Comparison of ENCODE assay signal across 12 mouse cellular contexts in genomic region chr17:23584786-23585185, GRCm38 (mm10). TPM values are rescaled to one million over a fixed set of nuclear protein-coding genes. Genes with fewer than 3 reads are reported as not detected.
DNase-seq lines count a peak whose midpoint lies in the region; ATAC-seq and TF ChIP-seq lines count a peak whose summit lies in the region.
"Had no signal": no experiment of that assay in that cellular context is flagged by ENCODE, and none has a peak within 500 bp of the region (broad histone marks: within the 10 kb centered on the region; RNA-seq: fewer than 3 reads in every experiment).

No protein-coding gene starts in this region.

- DNase-seq in kidney, adult 2 months, result no peak
- DNase-seq in embryonic facial prominence, embryonic 11.5 days (ENCODE audit: low spot score), result no peak
- no peak for DNase-seq in hindbrain, postnatal 0 days (ENCODE audit: low spot score)
- DNase-seq in natural killer cell, adult 2 months (ENCODE audit: low spot score in 2 of 2), result no peak
- no peak for DNase-seq in embryo, embryonic 11 days
- DNase-seq in layer of hippocampus, postnatal 36 days, result no peak
- DNase-seq: lung, postnatal 14 days; right cerebral cortex, adult 18-20 months had no signal

- peak overlapping the region; percentile 82 for H3K4me2 ChIP-seq in kidney, embryonic 16.5 days (replicated peaks; ENCODE audit: low read depth, low read length)
- peak overlapping the region; percentile 69; the same call in 1 of the 2 replicates for H3K4me2 ChIP-seq in embryonic facial prominence, embryonic 11.5 days (ENCODE audit: low read depth, low read length)
- H3K4me2 ChIP-seq in hindbrain, postnatal 0 days (ENCODE audit: low read depth, low read length), result peak overlapping the region; percentile 73
- peak overlapping the region; percentile 84 for H3K4me2 ChIP-seq in myocyte (ENCODE audit: low read depth)

- H3K27me3 ChIP-seq in kidney, embryonic 16.5 days (ENCODE audit: insufficient read depth, low read length), result no peaks in the 10 kb centered on the region
- no peaks in the 10 kb centered on the region for H3K27me3 ChIP-seq in kidney, adult 2 months (replicated peaks; ENCODE audit: control insufficient read depth, insufficient read depth, low read length)
- H3K27me3 ChIP-seq in embryonic facial prominence, embryonic 11.5 days (ENCODE audit: control insufficient read depth, insufficient read depth, low read length), result no peaks in the 10 kb centered on the region
- H3K27me3 ChIP-seq in hindbrain, postnatal 0 days (ENCODE audit: insufficient read depth, low read length), result no peaks in the 10 kb centered on the region
- H3K27me3 ChIP-seq in myocyte (ENCODE audit: control insufficient read depth, insufficient read depth, insufficient read length), result no peaks in the 10 kb centered on the region

- H3ac ChIP-seq in myocyte (ENCODE audit: control insufficient read depth, insufficient read length), result no peak overlapping the region

- 0 out of 2 replicates have a peak overlapping the region, but pooled peaks have one; percentile 85 for H3K9ac ChIP-seq in kidney, embryonic 16.5 days (replicated peaks; ENCODE audit: low read length)
- peak overlapping the region; percentile 86; the same call in 1 of the 2 replicates for H3K9ac ChIP-seq in embryonic facial prominence, embryonic 11.5 days (replicated peaks; ENCODE audit: low read length)
- peak overlapping the region; percentile 86; the same call in 1 of the 2 replicates for H3K9ac ChIP-seq in hindbrain, postnatal 0 days (replicated peaks; ENCODE audit: low read length)

- peaks cover 21% of the 10 kb centered on the region for H3K4me1 ChIP-seq in kidney, embryonic 16.5 days (ENCODE audit: insufficient read depth, low read length)
- H3K4me1 ChIP-seq in kidney, adult 2 months (ENCODE audit: control insufficient read depth, insufficient read depth, low read length), result peaks cover 4% of the 10 kb centered on the region; the same call in 1 of the 2 replicates
- no peaks in the 10 kb centered on the region for H3K4me1 ChIP-seq in embryonic facial prominence, embryonic 11.5 days (ENCODE audit: control insufficient read depth, insufficient read depth, low read length)
- peaks cover 17% of the 10 kb centered on the region for H3K4me1 ChIP-seq in hindbrain, postnatal 0 days (ENCODE audit: insufficient read depth, low read length)

- no peak for ATAC-seq in kidney, embryonic 16.5 days (ENCODE audit: low FRiP score, low TSS enrichment)
- ATAC-seq in embryonic facial prominence, embryonic 11.5 days (replicated peaks; ENCODE audit: insufficient number of reproducible peaks, low FRiP score, low TSS enrichment, low read depth), result no peak
- ATAC-seq in hindbrain, postnatal 0 days, result no peak

- no peaks in the 10 kb centered on the region for H3K9me3 ChIP-seq in kidney, embryonic 16.5 days (ENCODE audit: low read length)
- no peaks in the 10 kb centered on the region for H3K9me3 ChIP-seq in embryonic facial prominence, embryonic 11.5 days (replicated peaks; ENCODE audit: control insufficient read depth, low read length)
- no peaks in the 10 kb centered on the region for H3K9me3 ChIP-seq in hindbrain, postnatal 0 days (ENCODE audit: low read length)
- H3K9me3 ChIP-seq: G1E had no signal

- no peak for TF ChIP-seq POLR2A in kidney, adult 2 months (IDR thresholded peaks at IDR 0.05; ENCODE audit: low read depth, low read length)
- TF ChIP-seq POLR2A in myocyte (IDR thresholded peaks at IDR 0.05; ENCODE audit: insufficient read length, low read depth), result no peak

- H3K27ac ChIP-seq in kidney, embryonic 16.5 days (ENCODE audit: low read length), result no peak overlapping the region
- H3K27ac ChIP-seq in kidney, adult 2 months (ENCODE audit: insufficient read depth, low read depth, low read length), result no peak overlapping the region
- no peak overlapping the region for H3K27ac ChIP-seq in embryonic facial prominence, embryonic 11.5 days (replicated peaks; ENCODE audit: low read depth, low read length)
- no peak overlapping the region for H3K27ac ChIP-seq in hindbrain, postnatal 0 days

- peaks cover 13% of the 10 kb centered on the region for H3K36me3 ChIP-seq in kidney, embryonic 16.5 days (ENCODE audit: insufficient read depth, low read length)
- H3K36me3 ChIP-seq in kidney, adult 2 months (ENCODE audit: control insufficient read depth, insufficient read depth, low read length), result no peaks in the 10 kb centered on the region
- H3K36me3 ChIP-seq in embryonic facial prominence, embryonic 11.5 days (replicated peaks; ENCODE audit: control insufficient read depth, insufficient read depth, low read depth, low read length), result 0 out of 2 replicates have a peak, but pooled peaks cover 2% of the 10 kb centered on the region
- H3K36me3 ChIP-seq in hindbrain, postnatal 0 days (ENCODE audit: insufficient read depth, low read length), result peaks cover 14% of the 10 kb centered on the region
- no peaks in the 10 kb centered on the region for H3K36me3 ChIP-seq in myocyte (ENCODE audit: control insufficient read depth, insufficient read depth)
- H3K36me3 ChIP-seq: G1E had no signal

- 70% methylated on average over 8 of the region's 8 CpGs for WGBS in kidney, embryonic 16.5 days
- 72% methylated on average over 8 of the region's 8 CpGs for WGBS in kidney, adult 2 months
- WGBS in embryonic facial prominence, embryonic 11.5 days, result 79% methylated on average over 8 of the region's 8 CpGs
- WGBS in hindbrain, postnatal 0 days, result 89% methylated on average over 8 of the region's 8 CpGs

- TF ChIP-seq CTCF in kidney, adult 2 months (conservative IDR thresholded peaks at IDR 0.05; ENCODE audit: insufficient read depth, insufficient read length, low read depth, low read length), result no peak
- TF ChIP-seq CTCF in hindbrain, postnatal 0 days (IDR thresholded peaks at IDR 0.05; ENCODE audit: low read depth), result no peak

- peak overlapping the region; percentile 85 for H3K4me3 ChIP-seq in kidney, embryonic 16.5 days (ENCODE audit: low read length)
- no peak overlapping the region for H3K4me3 ChIP-seq in kidney, adult 2 months (ENCODE audit: insufficient read depth, low read depth, low read length)
- H3K4me3 ChIP-seq in embryonic facial prominence, embryonic 11.5 days (ENCODE audit: low read depth, low read length), result peak overlapping the region; percentile 60; the same call in 1 of the 2 replicates
- H3K4me3 ChIP-seq in hindbrain, postnatal 0 days (ENCODE audit: low read length), result peak overlapping the region; percentile 78
- H3K4me3 ChIP-seq in myocyte, result peak overlapping the region; percentile 44

- H3K79me2 ChIP-seq in myocyte (ENCODE audit: control insufficient read depth, insufficient read depth), result no peaks in the 10 kb centered on the region

TF ChIP-seq in myocyte, 11 proteins besides CTCF, POLR2A, EP300 and RAD21:
- TF ChIP-seq SRF (IDR thresholded peaks at IDR 0.05; ENCODE audit: control insufficient read depth, insufficient read length, low read depth) (no peak), REST (IDR thresholded peaks at IDR 0.05; ENCODE audit: insufficient read depth, insufficient read length) (no peak), MAX (IDR thresholded peaks at IDR 0.05; ENCODE audit: low read depth) (no peak), TCF3 (IDR thresholded peaks at IDR 0.05; ENCODE audit: insufficient read length, low read depth) (no peak), TCF12 (IDR thresholded peaks at IDR 0.05; ENCODE audit: insufficient read depth, poor library complexity, severe bottlenecking) (no peak), MYOD1 (IDR thresholded peaks at IDR 0.05; ENCODE audit: control insufficient read depth in 1 of 3, insufficient read length in 2 of 3, low read depth in 2 of 3) (no peak), CEBPB (IDR thresholded peaks at IDR 0.05; ENCODE audit: insufficient read depth, poor library complexity, severe bottlenecking) (no peak), E2F4 (IDR thresholded peaks at IDR 0.05; ENCODE audit: insufficient read depth) (no peak), POLR2AphosphoS2 (IDR thresholded peaks at IDR 0.05; ENCODE audit: insufficient read length, low read depth) (no peak), MYOG (IDR thresholded peaks at IDR 0.05; ENCODE audit: control insufficient read depth in 1 of 3, insufficient read depth in 1 of 3, insufficient read length in 2 of 3, low read depth in 2 of 3) (no peak), USF1 (IDR thresholded peaks at IDR 0.05; ENCODE audit: low read depth) (no peak)

RNA-seq across cellular contexts. Expression of gene Zfp13, which starts 14.5 kb away (rescaled TPM):
- 19.1 and 19.3 TPM in 2 replicates for polyA plus RNA-seq in kidney, embryonic 16.5 days (2015; fragmentation: Nextera tagmentation; extraction: Ambion mirVana)
- 7.9 and 9.8 TPM in 2 replicates for polyA plus RNA-seq in kidney, adult 2 months (2012; rRNA removed)
- polyA plus RNA-seq in embryonic facial prominence, embryonic 11.5 days (2014; fragmentation: Nextera tagmentation; extraction: Ambion mirVana), result 17.1 and 19.0 TPM in 2 replicates
- 37.6 and 44.0 TPM in 2 replicates for total RNA-seq in hindbrain, postnatal 0 days (2014; rRNA removed)
- polyA plus RNA-seq in hindbrain, postnatal 0 days (2015; fragmentation: Nextera tagmentation; extraction: Ambion mirVana), result 21.5 and 21.6 TPM in 2 replicates
- 5.1 TPM for polyA plus RNA-seq in myocyte (2012; fragmentation: generic; extraction: Trizol)
- total RNA-seq in layer of hippocampus, postnatal 36 days (2021), result 10 to 100 TPM; 25.0 to 32.3 TPM
- total RNA-seq: G1E had no signal

RNA-seq across cellular contexts. Expression of gene Zscan10, which starts 15.9 kb away (rescaled TPM):
- polyA plus RNA-seq in kidney, embryonic 16.5 days (2015; fragmentation: Nextera tagmentation; extraction: Ambion mirVana), result 0.26 TPM in 1 of 2 replicates, not detected in the other
- 0.11 TPM in 1 of 2 replicates, not detected in the other for polyA plus RNA-seq in kidney, adult 2 months (2012; rRNA removed)
- 0.28 and 0.59 TPM in 2 replicates for polyA plus RNA-seq in embryonic facial prominence, embryonic 11.5 days (2014; fragmentation: Nextera tagmentation; extraction: Ambion mirVana)
- total RNA-seq in hindbrain, postnatal 0 days (2014; rRNA removed), result 0.10 TPM in 1 of 2 replicates, not detected in the other
- polyA plus RNA-seq in hindbrain, postnatal 0 days (2015; fragmentation: Nextera tagmentation; extraction: Ambion mirVana), result 0.14 and 0.26 TPM in 2 replicates
- polyA plus RNA-seq in myocyte (2012; fragmentation: generic; extraction: Trizol), result 0.02 TPM
- total RNA-seq in layer of hippocampus, postnatal 36 days (2021), result not detected
- polyA plus RNA-seq: heart, postnatal 0 days had no signal

RNA-seq across cellular contexts. Expression of gene Zfp213, which starts 20.7 kb away (rescaled TPM):
- polyA plus RNA-seq in kidney, embryonic 16.5 days (2015; fragmentation: Nextera tagmentation; extraction: Ambion mirVana), result 24.1 and 26.5 TPM in 2 replicates
- 12.0 and 14.9 TPM in 2 replicates for polyA plus RNA-seq in kidney, adult 2 months (2012; rRNA removed)
- 18.2 and 19.6 TPM in 2 replicates for polyA plus RNA-seq in embryonic facial prominence, embryonic 11.5 days (2014; fragmentation: Nextera tagmentation; extraction: Ambion mirVana)
- total RNA-seq in hindbrain, postnatal 0 days (2014; rRNA removed), result 17.1 and 28.1 TPM in 2 replicates
- polyA plus RNA-seq in hindbrain, postnatal 0 days (2015; fragmentation: Nextera tagmentation; extraction: Ambion mirVana), result 9.4 and 10.3 TPM in 2 replicates
- polyA plus RNA-seq in myocyte (2012; fragmentation: generic; extraction: Trizol), result 9.9 TPM
- 1 to 10 TPM; 5.6 to 7.4 TPM for total RNA-seq in layer of hippocampus, postnatal 36 days (2021)
